Comparison of ENCODE assay signal across 7 mouse cellular contexts in the genomic region with DNA sequence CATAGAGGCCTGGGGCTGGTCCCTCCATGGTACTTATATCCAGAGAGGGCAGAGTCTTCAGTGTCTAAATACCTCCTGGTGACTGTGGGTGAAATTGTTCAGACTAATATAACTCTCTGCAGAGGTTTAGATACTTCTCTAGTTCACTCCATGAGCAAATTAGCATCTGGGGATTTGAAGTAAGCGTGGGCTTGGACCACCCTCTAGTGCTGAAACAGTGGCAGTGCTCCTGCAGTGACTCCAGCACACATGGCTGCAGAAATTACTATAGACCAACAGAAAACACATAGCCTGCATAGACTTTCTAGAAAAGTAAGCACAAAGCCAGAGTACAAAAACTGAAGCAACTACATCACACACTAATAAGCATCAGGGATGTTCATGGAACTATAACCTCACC. TPM values are rescaled to one million over a fixed set of nuclear protein-coding genes. Genes with fewer than 3 reads are reported as not detected.
DNase-seq lines count a peak whose midpoint lies in the region; ATAC-seq and TF ChIP-seq lines count a peak whose summit lies in the region.

No protein-coding gene starts in this region.

- no peak for TF ChIP-seq POLR2A in MEL (IDR thresholded peaks at IDR 0.05; ENCODE audit: control insufficient read depth in 1 of 2, insufficient read depth in 1 of 2, low read depth in 1 of 2, low read length in 2 of 2, poor library complexity in 1 of 2)

- peak; percentile 40 for DNase-seq in MEL (ENCODE audit: low read depth, low spot score)
- DNase-seq in adrenal gland, postnatal 14 days, result peak; percentile 70
- peak; percentile 81 for DNase-seq in embryonic facial prominence, embryonic 14.5 days (ENCODE audit: low spot score)
- peak; percentile 59 for DNase-seq in hindbrain, embryonic 11.5 days (ENCODE audit: low spot score)
- DNase-seq in layer of hippocampus, adult 9-11 months, result peak; percentile 55
- peak; percentile 48 for DNase-seq in lung, postnatal 25 days (ENCODE audit: low spot score)
- DNase-seq in right cerebral cortex, postnatal 10 days (ENCODE audit: low spot score in 2 of 2), result peak; percentile 78 to 82

- no peak overlapping the region for H3K4me3 ChIP-seq in MEL (ENCODE audit: control insufficient read depth in 1 of 2, insufficient read depth in 1 of 2, low read depth in 2 of 2, low read length in 2 of 2)
- H3K4me3 ChIP-seq in embryonic facial prominence, embryonic 14.5 days (ENCODE audit: low read depth, low read length), result no peak overlapping the region
- H3K4me3 ChIP-seq in hindbrain, embryonic 11.5 days (ENCODE audit: low read depth, low read length), result no peak overlapping the region

- TF ChIP-seq RAD21 in MEL (IDR thresholded peaks at IDR 0.05; ENCODE audit: low read depth, low read length), result peak; percentile 81

- no peaks in the 10 kb centered on the region for H3K79me2 ChIP-seq in MEL (ENCODE audit: control insufficient read depth, insufficient read depth, low read length, poor library complexity)

- no peaks in the 10 kb centered on the region for H3K36me3 ChIP-seq in MEL (ENCODE audit: control insufficient read depth in 1 of 2, insufficient read depth in 2 of 2, low read length in 2 of 2)
- H3K36me3 ChIP-seq in embryonic facial prominence, embryonic 14.5 days (ENCODE audit: control insufficient read depth, insufficient read depth, low read length), result no peaks in the 10 kb centered on the region
- no peaks in the 10 kb centered on the region for H3K36me3 ChIP-seq in hindbrain, embryonic 11.5 days (ENCODE audit: control insufficient read depth, insufficient read depth, low read length)

- H3K27me3 ChIP-seq in MEL (ENCODE audit: control insufficient read depth in 1 of 2, insufficient read depth in 2 of 2, low read length in 2 of 2), result peaks cover 5 to 10% of the 10 kb centered on the region in 2 experiments
- no peaks in the 10 kb centered on the region for H3K27me3 ChIP-seq in embryonic facial prominence, embryonic 14.5 days (replicated peaks; ENCODE audit: control insufficient read depth, insufficient read depth, low read length)
- no peaks in the 10 kb centered on the region for H3K27me3 ChIP-seq in hindbrain, embryonic 11.5 days (ENCODE audit: control insufficient read depth, insufficient read depth, low read length)

- 23% methylated on average over 1 of the region's 1 CpGs for WGBS in embryonic facial prominence, embryonic 14.5 days
- WGBS in hindbrain, embryonic 11.5 days, result 39% methylated on average over 1 of the region's 1 CpGs

- ATAC-seq in embryonic facial prominence, embryonic 14.5 days (ENCODE audit: low read depth), result peak; percentile 86
- no peak for ATAC-seq in hindbrain, embryonic 11.5 days (ENCODE audit: low FRiP score)

- peak; percentile 31 to 63 (median 55) for TF ChIP-seq CTCF in MEL (IDR thresholded peaks at IDR 0.05 in 2 of 3, conservative IDR thresholded peaks at IDR 0.05 in 1 of 3; ENCODE audit: control insufficient read depth in 1 of 3, insufficient read depth in 1 of 3, low read depth in 2 of 3, low read length in 3 of 3, poor library complexity in 1 of 3, severe bottlenecking in 1 of 3)

- H3K27ac ChIP-seq in MEL (ENCODE audit: control insufficient read depth, low read depth, low read length), result no peak overlapping the region
- no peak overlapping the region for H3K27ac ChIP-seq in embryonic facial prominence, embryonic 14.5 days (replicated peaks; ENCODE audit: low read depth, low read length)
- H3K27ac ChIP-seq in hindbrain, embryonic 11.5 days (ENCODE audit: low read depth, low read length), result no peak overlapping the region

- no peak overlapping the region for H3K4me2 ChIP-seq in embryonic facial prominence, embryonic 14.5 days (ENCODE audit: low read depth, low read length)
- H3K4me2 ChIP-seq in hindbrain, embryonic 11.5 days (replicated peaks; ENCODE audit: low read depth, low read length), result no peak overlapping the region

- no peaks in the 10 kb centered on the region for H3K9me3 ChIP-seq in MEL (replicated peaks; ENCODE audit: insufficient read depth, low read length)
- no peaks in the 10 kb centered on the region for H3K9me3 ChIP-seq in embryonic facial prominence, embryonic 14.5 days (ENCODE audit: control insufficient read depth, low read length)
- H3K9me3 ChIP-seq in hindbrain, embryonic 11.5 days (ENCODE audit: control insufficient read depth, low read length), result no peaks in the 10 kb centered on the region

- TF ChIP-seq EP300 in MEL (IDR thresholded peaks at IDR 0.05; ENCODE audit: low read depth in 1 of 2, low read length in 2 of 2), result no peak

- H3K4me1 ChIP-seq in MEL (ENCODE audit: control insufficient read depth in 1 of 2, insufficient read depth in 2 of 2, low read length in 2 of 2), result no peaks in the 10 kb centered on the region
- no peaks in the 10 kb centered on the region for H3K4me1 ChIP-seq in embryonic facial prominence, embryonic 14.5 days (ENCODE audit: control insufficient read depth, insufficient read depth, low read length)
- no peaks in the 10 kb centered on the region for H3K4me1 ChIP-seq in hindbrain, embryonic 11.5 days (replicated peaks; ENCODE audit: control insufficient read depth, insufficient read depth, low read length)

- no peak overlapping the region for H3K9ac ChIP-seq in MEL (ENCODE audit: control insufficient read depth, low read depth, low read length, poor library complexity, severe bottlenecking)
- no peak overlapping the region for H3K9ac ChIP-seq in embryonic facial prominence, embryonic 14.5 days (ENCODE audit: low read depth, low read length)
- H3K9ac ChIP-seq in hindbrain, embryonic 11.5 days (ENCODE audit: low read depth, low read length), result no peak overlapping the region

TF ChIP-seq in MEL, 35 proteins besides CTCF, POLR2A, EP300 and RAD21:
- TF ChIP-seq SMC3 (IDR thresholded peaks at IDR 0.05; ENCODE audit: low read depth, low read length), result peak; percentile 66
- no peak for TF ChIP-seq MYB (IDR thresholded peaks at IDR 0.05; ENCODE audit: low read depth, low read length)
- TF ChIP-seq ZC3H11A (IDR thresholded peaks at IDR 0.05; ENCODE audit: low read depth, low read length), result peak; percentile 38; the same call in 1 of the 2 replicates

RNA-seq across cellular contexts. Expression of gene Gdpd4, which starts 57.7 kb away (rescaled TPM):
- total RNA-seq in MEL (2012; rRNA removed), result not detected in 2 replicates
- polyA plus RNA-seq in MEL (2012; ENCODE audit: insufficient read depth in 1 of 2, insufficient read length in 2 of 2, low read depth in 1 of 2, low replicate concordance in 2 of 2, missing spikeins in 1 of 2), result not detected
- total RNA-seq in adrenal gland, postnatal 14 days (2021), result not detected in 2 replicates
- not detected in 2 replicates for polyA plus RNA-seq in embryonic facial prominence, embryonic 14.5 days (2014; fragmentation: Nextera tagmentation; extraction: Ambion mirVana)
- polyA plus RNA-seq in hindbrain, embryonic 11.5 days (2014; fragmentation: Nextera tagmentation; extraction: Ambion mirVana), result 0.06 TPM in 1 of 2 replicates, not detected in the other
